Mouse (Mus musculus): ENCODE measurements around the gene Rubcnl. TPM values are rescaled to one million over a fixed set of nuclear protein-coding genes. Genes with fewer than 3 reads are reported as not detected.

Gene Rubcnl
- polyA plus RNA-seq, 1 experiment from 2014 or later = 0.20 TPM

- 90% methylated on average over 15 of the region's 15 CpGs for WGBS
- Histone ChIP-seq H3K9ac (ENCODE audit: low read depth, low read length) (no peak overlapping the region), H3K4me2 (replicated peaks; ENCODE audit: low read depth, low read length) (no peak overlapping the region), H3K27ac (ENCODE audit: low read depth, low read length) (no peak overlapping the region), H3K9me3 (ENCODE audit: control insufficient read depth, low read length) (no peaks in the 10 kb centered on the region), H3K27me3 (ENCODE audit: control insufficient read depth, insufficient read depth, low read length) (no peaks in the 10 kb centered on the region), H3K4me3 (ENCODE audit: low read depth, low read length) (no peak overlapping the region), H3K36me3 (ENCODE audit: control insufficient read depth, insufficient read depth, low read length) (no peaks in the 10 kb centered on the region), H3K4me1 (replicated peaks; ENCODE audit: control insufficient read depth, insufficient read depth, low read length) (no peaks in the 10 kb centered on the region)
- no peak for DNase-seq (ENCODE audit: low spot score)
- no peak for ATAC-seq (ENCODE audit: low FRiP score)
These were observed 55.3 kb downstream of the Rubcnl start for GRCm38 (mm10) chr14:75071091-75071490.

- Histone ChIP-seq H3K9me3 (ENCODE audit: control insufficient read depth, low read length) (no peaks in the 10 kb centered on the region), H3K36me3 (ENCODE audit: control insufficient read depth, insufficient read depth, low read length) (no peaks in the 10 kb centered on the region), H3K4me1 (replicated peaks; ENCODE audit: control insufficient read depth, insufficient read depth, low read length) (no peaks in the 10 kb centered on the region), H3K4me2 (replicated peaks; ENCODE audit: low read depth, low read length) (no peak overlapping the region), H3K4me3 (ENCODE audit: low read depth, low read length) (no peak overlapping the region), H3K9ac (ENCODE audit: low read depth, low read length) (no peak overlapping the region), H3K27me3 (ENCODE audit: control insufficient read depth, insufficient read depth, low read length) (no peaks in the 10 kb centered on the region), H3K27ac (ENCODE audit: low read depth, low read length) (no peak overlapping the region)
- DNase-seq (ENCODE audit: low spot score) (no peak), ATAC-seq (ENCODE audit: low FRiP score) (no peak)
- WGBS = 81% methylated on average over 10 of the region's 10 CpGs
These were observed 59.7 kb downstream of the Rubcnl start for GRCm38 (mm10) chr14:75075299-75076180.

GRCm38 (mm10) chr14:75077946-75078345 is 62.1 kb downstream of the Rubcnl start:
- Histone ChIP-seq H3K27ac (ENCODE audit: low read depth, low read length) (no peak overlapping the region), H3K9ac (ENCODE audit: low read depth, low read length) (no peak overlapping the region), H3K4me1 (replicated peaks; ENCODE audit: control insufficient read depth, insufficient read depth, low read length) (no peaks in the 10 kb centered on the region), H3K27me3 (ENCODE audit: control insufficient read depth, insufficient read depth, low read length) (no peaks in the 10 kb centered on the region), H3K9me3 (ENCODE audit: control insufficient read depth, low read length) (no peaks in the 10 kb centered on the region), H3K36me3 (ENCODE audit: control insufficient read depth, insufficient read depth, low read length) (no peaks in the 10 kb centered on the region), H3K4me2 (replicated peaks; ENCODE audit: low read depth, low read length) (no peak overlapping the region), H3K4me3 (ENCODE audit: low read depth, low read length) (no peak overlapping the region)
- WGBS = 86% methylated on average over 6 of the region's 6 CpGs
- DNase-seq (ENCODE audit: low spot score) (peak; percentile 6), ATAC-seq (ENCODE audit: low FRiP score) (no peak)

Other genes starting within 250 kb of the Rubcnl start
- gene Lrch1, start 68.2 kb upstream of the Rubcnl start, polyA plus RNA-seq (2014; fragmentation: Nextera tagmentation; extraction: Ambion mirVana) = 12.0 and 12.6 TPM in 2 replicates
- 0.15 and 0.21 TPM in 2 replicates for gene Lrrc63, start 114.9 kb downstream of the Rubcnl start, polyA plus RNA-seq (2014; fragmentation: Nextera tagmentation; extraction: Ambion mirVana)
- 25.4 and 26.3 TPM in 2 replicates for gene Lcp1, start 115.1 kb downstream of the Rubcnl start, polyA plus RNA-seq (2014; fragmentation: Nextera tagmentation; extraction: Ambion mirVana)
- not detected in 2 replicates for gene Cpb2, start 226.3 kb downstream of the Rubcnl start, polyA plus RNA-seq (2014; fragmentation: Nextera tagmentation; extraction: Ambion mirVana)